Mouse (Mus musculus): ENCODE measurements around the gene Gm10282. TPM values are rescaled to one million over a fixed set of nuclear protein-coding genes. Genes with fewer than 3 reads are reported as not detected.

The Gm10282 gene
- polyA plus RNA-seq, 1 experiment from 2014 or later = 32.8 TPM

DNA sequence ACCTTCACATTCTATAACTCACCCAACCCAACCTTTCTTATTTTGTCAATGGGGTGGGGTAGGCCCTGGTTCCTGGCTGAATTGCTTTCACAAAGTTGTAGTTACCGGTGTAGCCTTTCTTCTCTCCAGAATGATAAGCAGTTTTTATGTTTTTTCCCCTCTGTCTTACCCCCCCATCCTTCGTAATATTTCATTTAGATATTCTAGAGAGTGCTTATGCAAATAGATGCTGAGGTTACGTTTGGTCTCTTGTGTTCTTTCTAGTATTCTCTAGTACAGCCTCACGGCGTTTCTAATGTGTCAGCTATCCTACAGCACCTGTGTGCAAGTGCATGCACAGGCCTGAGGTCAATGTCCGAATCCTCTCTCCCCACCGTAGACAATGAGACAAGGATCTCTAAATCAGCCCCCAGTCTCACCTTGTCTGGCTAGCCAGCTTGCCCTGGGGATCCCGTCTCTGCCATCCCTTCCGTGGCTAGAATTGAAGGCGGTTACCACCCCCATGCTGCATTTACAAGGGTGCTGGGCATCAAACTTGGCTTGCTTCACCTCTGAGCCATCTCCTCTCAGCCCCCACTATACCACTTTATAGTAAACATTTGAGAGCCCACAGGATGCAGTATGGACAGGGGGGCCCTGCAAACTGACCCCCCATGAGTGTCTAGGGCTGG, 19.1 kb upstream of the Gm10282 start:
- no peak for DNase-seq (ENCODE audit: low spot score)

DNA sequence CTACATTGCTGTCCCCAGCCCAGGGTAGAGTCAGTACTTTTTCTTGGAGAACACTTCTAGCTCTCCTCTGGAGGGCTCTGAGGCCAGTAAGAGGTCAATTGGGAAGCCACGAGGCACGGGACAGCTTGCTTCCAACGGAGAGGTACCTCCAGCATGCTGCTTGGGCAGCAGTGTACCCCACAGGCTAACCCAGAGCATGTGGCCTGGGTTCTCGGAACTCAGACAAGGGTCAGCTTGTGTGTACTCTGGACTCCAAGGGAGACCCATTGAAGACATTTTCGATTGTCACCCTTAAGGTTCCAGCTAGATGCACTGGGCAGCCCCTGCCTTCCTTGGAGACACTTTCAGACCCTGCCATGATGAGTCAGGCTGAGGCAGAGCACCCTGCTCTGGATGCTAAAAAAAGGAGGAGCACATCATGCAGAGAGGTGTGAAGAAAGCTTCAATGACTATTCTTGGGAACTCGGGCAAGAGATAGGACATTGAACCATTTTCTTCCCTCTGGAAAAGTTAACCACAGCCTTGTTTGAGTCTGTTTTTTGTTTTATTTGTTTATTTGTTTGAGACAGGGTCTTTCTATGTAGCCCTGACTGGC, 18.2 kb upstream of the Gm10282 start:
- DNase-seq (ENCODE audit: low spot score) = no peak

DNA sequence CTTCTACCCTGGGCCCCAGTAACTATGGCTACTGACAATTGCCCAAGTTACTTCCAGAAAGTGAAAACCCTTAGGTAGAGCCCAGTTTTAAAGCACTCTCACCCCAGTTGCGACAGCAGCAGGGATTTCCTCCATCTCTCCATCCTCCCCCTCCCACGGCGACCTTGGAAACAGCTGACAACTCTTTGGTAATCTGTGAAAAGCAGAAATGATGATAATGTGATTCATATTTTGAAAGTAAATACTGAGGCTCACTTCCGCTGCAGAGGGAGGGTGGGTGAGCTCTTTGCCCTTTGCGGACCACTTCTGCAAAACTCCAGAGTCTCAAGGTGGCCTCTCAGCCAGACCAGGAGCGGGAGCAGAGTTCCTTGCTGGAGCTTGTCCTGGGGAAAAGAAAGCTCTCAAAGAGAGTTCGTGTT, 17.4 kb upstream of the Gm10282 start:
- no peak for DNase-seq (ENCODE audit: low spot score)

DNA sequence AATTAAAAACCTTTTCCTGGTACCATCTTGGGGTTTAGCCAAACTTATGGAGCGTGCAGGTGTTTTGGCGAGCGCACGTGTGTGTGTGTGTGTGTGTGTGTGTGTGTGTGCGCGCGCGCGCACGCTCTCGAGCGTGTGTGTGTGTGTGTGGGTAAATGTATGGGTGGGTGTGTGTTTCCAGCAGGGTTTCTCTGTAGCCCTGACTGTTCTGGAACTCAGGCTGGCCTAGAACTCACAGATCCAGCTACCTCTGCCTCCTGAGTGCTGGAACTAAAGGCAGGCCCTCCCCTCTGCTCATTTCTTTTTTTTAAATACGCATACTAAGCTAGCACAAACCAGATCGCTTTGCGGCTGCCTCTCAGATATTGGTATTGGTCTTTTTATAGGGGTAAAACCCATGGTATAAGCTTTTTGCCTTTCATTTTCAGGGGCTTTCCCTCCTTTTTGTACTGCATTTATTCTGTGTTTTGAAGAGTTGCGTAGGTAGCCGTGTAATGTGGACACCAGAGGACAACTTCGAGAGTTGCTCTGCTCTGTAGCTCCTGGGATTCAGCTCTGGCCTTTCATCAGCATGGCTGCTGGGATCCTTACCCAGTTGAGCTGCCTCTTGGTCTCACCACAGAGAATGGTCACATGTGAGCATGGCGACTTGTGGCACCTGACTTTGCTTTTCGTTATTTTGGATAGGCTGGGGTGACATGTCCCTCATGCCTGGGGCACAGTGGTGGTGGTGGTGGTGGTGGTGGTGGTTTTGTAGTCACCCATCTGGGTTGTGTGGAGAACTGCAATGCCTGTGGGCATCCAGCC, 16.8 kb upstream of the Gm10282 start:
- DNase-seq (ENCODE audit: low spot score) = no peak

DNA sequence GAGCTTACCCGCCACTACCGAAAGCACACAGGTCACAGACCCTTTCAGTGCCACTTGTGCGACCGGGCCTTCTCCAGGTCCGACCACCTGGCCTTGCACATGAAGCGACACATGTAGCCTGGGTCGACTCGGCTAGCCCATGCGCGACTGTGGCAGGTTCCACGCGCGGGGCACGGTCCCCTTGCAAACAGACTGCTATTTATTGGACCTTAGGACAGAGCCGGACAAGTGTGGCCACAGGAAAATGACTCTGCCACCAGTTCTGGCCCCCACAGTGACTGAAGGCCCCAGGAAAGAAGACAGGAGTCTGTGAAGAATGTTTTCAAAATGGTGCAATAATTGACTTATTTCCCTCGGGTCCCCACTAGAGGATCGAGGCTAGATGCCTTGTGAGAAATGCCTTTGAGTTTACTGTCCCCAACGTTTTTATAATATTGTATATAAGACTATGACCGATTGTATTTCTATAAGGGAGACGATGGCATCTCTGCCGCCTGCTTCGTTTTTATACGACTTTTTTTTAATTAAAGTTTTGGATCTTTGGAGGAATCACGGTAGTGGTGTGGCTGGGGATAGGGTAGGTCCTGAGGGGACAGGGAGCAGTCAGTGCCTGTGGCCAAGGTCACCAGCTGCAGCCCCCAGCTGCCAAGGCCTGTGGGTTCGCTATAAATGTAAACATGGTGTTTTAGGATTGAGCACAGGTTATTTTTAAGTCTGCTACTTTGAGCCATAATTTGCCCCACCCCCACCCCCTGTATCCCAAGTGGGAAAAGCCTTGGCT, 15.9 kb upstream of the Gm10282 start:
- no peak for DNase-seq (ENCODE audit: low spot score)

DNA sequence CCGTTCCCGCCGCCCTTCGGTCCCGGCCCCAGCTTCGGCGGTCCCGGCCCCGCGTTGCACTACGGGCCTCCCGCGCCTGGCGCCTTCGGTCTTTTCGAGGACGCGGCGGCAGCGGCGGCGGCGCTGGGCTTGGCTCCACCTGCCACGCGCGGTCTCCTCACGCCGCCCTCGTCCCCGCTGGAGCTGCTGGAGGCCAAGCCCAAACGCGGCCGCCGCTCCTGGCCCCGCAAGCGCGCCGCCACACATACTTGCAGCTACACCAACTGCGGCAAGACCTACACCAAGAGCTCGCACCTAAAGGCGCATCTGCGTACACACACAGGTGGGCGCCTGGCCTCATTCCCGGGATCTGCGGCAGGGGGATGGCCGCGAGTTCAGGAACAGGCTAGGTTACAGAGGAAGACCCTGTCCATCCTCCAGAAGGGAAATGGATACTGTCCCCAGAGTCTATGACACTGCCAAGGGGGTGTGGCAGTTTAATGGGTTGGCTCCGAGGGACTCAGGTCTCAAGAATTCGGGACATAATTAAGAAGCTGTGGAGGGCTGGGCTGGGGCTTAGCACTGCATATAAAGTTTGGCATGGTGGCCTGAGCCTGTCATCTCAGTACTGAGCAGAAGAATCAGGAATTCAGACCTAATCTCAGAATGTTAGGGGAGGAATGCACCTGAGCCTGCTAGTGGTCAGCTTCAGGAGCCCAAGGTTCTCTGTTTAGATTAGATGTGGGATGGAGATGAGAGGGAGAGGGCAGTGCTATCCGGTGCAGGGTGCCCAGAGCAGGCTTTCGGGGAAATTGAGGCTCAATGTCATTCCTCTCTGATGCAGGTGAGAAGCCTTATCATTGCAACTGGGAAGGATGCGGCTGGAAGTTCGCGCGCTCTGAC, 15.1 kb upstream of the Gm10282 start:
- DNase-seq (ENCODE audit: low spot score) = peak; percentile 18

DNA sequence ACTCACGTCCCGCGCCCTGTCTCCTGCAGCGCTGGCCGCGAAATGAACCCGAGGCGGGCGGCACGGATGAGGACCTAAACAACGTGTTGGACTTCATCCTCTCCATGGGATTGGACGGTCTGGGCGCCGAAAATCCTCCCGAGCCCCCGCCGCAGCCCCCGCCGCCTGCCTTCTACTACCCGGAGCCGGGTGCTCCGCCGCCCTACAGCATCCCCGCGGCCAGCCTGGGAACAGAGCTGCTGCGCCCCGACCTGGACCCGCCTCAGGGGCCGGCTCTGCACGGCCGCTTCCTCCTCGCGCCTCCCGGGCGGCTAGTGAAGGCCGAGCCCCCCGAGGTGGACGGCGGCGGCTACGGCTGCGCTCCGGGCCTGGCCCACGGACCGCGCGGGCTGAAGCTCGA, 14.3 kb upstream of the Gm10282 start:
- no peak for DNase-seq (ENCODE audit: low spot score)

DNA sequence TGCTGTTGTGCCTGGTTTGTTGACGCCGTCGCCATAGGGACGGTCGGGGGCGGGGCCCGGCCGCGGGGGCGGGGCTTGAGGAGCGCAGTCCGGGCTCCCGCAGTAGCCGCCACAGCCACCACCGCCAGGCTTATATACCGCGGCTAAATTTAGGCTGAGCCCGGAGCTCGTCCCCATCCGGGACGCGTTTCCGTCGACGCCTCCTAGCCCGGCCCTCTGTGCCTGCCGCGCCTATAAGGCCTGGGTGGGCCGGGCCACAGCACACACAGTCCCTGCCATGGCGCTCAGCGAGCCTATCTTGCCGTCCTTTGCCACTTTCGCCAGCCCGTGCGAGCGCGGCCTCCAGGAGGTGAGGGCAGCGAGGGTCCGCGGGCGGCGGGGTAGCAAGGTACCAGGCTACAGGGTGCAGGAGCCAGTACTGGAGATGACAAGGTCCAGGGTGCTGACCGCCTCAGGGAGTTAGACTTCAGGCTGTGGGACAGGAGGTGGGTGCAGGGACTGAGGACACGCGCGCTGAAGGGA, 13.8 kb upstream of the Gm10282 start, which contains the start of gene Klf2:
Klf2 (plus strand) TSS at position 233 of the 522 bp plus-strand sequence.
- DNase-seq (ENCODE audit: low spot score) = peak; percentile 90

DNA sequence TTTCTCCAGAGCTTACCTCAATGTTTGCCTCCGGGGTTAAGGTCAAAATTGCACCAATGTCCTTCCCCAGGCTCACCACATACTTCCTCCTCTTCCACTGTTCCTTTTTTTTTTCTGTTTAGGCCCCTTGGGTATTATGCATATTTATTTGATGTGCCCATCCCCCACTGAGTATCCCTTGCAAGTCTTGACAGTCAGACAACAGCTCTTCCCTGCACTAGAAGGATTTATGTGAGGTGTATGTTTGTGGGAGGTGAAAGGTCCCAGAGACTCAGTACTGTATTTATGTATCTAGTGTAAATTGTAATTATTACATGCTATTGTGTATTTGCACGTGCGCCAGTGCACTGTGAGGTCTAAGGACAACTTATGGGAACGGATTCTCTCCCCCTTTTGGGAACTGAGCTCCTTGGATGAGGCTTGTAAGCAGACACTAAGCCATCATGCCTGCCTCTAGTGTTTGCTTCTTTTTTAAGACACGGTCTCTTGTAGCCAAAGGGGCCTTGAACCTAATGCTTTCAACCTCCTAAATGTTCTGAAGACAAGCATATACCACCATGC, 12.8 kb upstream of the Gm10282 start:
- no peak for DNase-seq (ENCODE audit: low spot score)

DNA sequence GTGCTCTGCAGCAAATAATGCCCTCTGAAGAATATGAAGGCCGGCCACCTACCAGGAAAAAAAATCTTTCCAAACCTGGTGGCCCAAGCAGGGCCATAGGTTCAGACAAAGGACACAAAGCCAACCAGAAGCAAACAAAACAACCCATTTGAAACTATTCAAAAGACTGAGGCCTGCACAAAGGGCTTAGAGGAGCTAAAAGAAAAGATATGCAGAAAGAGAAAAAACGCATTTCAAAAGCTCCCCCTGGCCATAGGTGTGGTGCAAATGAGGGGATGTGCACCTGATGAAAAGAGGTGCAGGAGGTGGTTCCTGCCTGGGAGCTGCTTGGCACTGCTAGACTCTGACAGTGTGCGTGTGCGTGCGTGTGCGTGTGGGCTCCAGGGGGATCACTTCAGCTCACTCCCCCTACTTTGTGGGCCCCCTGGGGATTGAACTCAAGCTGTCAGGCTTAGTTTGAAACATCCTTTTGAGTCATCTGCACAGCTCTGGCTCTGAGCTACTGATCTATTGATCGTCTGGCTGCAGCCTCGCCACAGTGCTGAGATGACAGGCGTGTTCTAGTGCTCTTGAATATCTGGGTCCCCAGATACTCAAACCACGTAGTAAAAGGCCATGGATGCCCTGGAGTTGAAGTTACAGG, 11.1 kb upstream of the Gm10282 start:
- DNase-seq (ENCODE audit: low spot score) = no peak

DNA sequence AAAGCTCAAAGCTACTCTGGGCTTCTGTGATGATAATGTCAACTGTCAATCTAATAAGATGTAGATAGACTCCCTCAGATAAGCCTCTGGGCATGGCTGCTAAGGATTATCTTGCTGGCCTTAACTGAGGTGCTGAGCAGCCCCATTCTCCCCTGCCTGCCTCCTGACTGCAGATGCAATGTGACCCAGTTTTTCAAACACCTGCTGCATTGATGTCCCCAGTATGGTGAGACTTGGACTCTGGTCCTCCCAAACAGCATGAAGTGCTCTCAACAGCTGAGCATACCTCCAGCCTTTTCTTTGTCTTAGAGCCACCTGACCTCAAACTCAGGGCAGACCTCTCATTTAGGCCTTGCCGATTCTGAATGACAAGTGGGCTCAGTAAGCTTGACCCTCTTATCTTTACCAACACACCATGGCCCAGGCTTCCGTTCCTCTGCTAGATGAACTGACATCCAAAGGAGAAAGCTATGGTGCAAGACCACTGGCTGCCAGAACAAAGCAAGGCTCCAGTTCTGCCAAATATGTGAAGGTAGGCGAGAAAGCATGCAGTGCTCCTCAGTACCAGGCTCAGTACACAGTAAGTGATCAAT, 8.0 kb upstream of the Gm10282 start:
- DNase-seq (ENCODE audit: low spot score) = peak; percentile 77

DNA sequence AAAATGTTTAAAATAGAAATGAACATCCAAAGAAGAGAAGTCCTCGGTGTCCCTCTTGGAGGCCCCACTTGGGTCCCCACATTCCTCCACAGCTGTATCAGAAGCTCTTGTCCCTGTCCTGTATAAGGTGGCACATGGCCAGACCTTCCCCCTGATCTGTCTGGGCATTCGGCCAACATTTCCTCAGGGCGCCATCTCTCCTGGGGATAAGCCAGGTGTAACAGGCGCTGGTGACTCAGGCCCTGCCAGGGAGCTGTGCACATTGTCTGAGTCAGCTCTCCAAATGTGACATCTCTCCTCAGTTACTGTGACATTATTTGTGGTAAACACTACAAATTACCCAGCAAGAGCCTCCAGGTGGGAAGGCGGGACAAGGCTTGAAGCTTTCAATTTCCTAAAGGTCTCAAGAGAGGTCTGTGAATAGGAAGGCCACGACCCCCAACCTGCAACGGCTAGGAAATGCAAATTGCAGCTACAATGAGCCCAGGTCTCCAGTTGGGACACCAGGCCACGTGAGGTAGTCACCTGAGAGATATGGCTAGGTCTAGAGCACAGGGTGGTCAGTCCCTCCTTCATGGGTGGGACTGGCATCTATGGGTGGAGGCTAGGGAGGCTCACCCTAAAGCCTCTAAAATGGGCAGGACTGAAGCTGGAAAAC, 5.9 kb upstream of the Gm10282 start:
- no peak for DNase-seq (ENCODE audit: low spot score)

DNA sequence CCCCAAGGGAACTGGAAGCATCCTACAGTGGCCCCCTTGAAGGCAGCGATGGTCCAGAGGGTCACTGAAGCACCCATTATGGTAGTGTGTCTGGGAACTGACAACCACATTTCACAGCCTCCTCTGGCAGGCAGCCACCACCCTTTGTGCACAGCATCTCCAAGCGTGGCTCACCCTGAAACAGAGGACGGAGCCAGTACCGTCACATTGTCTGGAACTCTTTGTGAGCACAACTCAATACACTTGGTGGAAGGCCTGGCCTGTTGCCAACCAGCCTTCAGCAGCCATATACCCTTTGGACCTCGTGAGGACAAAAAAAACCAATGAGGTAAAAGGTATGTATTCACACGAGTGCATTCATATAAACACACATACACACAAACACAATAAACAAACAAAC, 3.2 kb upstream of the Gm10282 start:
- DNase-seq (ENCODE audit: low spot score) = no peak

DNA sequence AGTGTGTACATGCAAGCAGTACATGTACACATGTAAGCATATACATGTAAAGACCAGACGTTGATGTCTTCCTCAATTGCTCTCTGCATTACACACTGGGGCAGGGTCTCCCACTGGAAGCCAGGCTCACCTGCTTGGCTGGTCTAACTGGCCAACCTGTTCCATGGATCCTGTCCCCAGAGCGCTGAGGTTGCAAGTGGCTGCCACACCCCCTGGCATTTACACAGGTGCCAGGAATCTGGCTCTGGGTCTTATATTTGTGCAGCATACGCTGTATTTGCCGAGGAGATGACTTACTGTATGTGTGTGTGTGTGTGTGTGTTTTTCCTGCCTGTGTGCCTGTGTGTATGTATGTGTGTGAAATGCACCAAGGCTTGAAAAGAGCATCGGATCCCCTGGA, 1.9 kb upstream of the Gm10282 start:
- no peak for DNase-seq (ENCODE audit: low spot score)

DNA sequence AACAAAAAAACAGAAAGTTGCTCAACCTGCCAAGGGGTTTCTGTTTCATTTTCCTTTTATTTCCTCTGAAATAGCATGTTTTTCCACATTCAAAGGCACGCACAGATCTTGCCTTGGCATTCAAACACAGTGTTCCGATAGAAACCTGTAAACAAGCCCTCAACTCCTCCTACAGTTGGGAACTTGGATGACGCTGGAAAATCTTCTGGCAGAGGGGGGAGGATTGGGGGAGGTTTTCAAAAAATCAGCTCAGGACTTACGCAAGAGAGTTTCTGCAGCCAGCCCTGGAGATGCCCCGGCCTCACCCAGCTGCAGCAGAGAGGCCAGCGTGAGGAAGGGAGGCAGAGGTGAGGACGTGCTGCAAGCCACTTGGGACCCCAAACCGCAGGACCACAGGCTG, 1.4 kb downstream of the Gm10282 start:
- peak; percentile 27 for DNase-seq (ENCODE audit: low spot score)

DNA sequence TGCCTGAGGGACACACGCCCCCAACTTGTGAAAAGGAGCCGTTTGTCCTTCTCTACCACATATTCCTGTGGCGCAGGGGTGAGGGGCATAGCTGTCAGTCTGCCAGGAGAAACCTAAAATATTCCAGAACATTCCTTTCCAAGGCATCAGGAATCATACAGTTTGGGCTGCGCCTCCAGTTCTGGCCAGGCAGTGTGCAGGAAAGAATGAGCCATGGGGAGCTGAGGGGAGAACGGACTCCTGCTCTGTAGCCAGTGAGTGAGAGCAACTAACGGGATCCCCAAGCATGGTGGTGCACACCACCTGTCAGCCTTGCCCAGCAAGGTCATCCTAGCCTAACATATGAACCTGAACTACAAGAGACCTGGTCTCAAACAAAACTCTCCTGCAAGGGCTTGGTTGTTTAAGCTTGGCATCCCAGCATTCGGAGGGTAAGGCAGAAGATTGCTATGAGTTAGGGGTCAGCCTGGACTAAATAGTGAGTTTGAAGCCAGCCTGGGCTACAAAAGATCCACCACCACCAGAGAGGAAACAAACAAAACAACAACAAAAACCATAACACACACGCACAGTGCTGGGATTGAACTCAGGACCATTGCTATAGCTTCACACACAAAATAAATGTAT, 2.0 kb downstream of the Gm10282 start:
- no peak for DNase-seq (ENCODE audit: low spot score)

DNA sequence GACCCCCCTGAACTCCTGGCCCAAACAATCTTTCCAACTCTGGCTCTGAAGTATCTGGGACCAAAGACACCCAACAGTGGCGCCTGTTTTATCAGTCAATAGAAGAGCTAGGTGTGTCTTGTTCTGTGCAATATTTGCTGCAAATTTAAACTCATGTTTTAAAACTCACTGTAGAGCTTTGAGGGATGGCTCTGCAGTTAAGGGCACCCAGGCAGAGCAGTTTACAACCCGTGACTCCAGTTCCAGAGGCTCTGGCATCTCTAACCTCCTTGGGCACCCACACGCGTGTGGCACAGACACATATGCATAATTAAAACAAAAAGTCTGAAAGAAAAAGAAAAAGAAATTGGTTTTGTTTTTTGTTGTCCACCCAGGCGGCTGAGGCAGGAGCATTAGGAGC, 3.6 kb downstream of the Gm10282 start:
- no peak for DNase-seq (ENCODE audit: low spot score)

Measured in thymus, postnatal 0 days (tissue).